9 mouse cellular contexts compared by ENCODE assay signal in genomic region chr7:3570580-3570979, GRCm38 (mm10). TPM values are rescaled to one million over a fixed set of nuclear protein-coding genes. Genes with fewer than 3 reads are reported as not detected.
A peak's percentile ranks its signal among the peaks of the same experiment; 100 is the strongest.
DNase-seq lines count a peak whose midpoint lies in the region; TF ChIP-seq lines count a peak whose summit lies in the region.
"Not testable (repeated sequence)": the region's sequence is repeated elsewhere in the genome, so short reads cannot be mapped to it uniquely, and the experiment has no call there.
"Had no signal": no experiment of that assay in that cellular context is flagged by ENCODE, and none has a peak within 500 bp of the region (broad histone marks: within the 10 kb centered on the region; RNA-seq: fewer than 3 reads in every experiment).

No protein-coding gene starts in this region.

- TF ChIP-seq CTCF in ES-Bruce4 (IDR thresholded peaks at IDR 0.05; ENCODE audit: low read depth, low read length), result not testable (repeated sequence)

- peaks cover 22% of the 10 kb centered on the region for H3K9me3 ChIP-seq in ES-Bruce4 (replicated peaks; ENCODE audit: control insufficient read depth, insufficient read depth, low read length, poor library complexity, severe bottlenecking)
- H3K9me3 ChIP-seq in ES-E14 (ENCODE audit: control insufficient read depth, insufficient read depth, low read depth, low read length), result not testable (repeated sequence)

- TF ChIP-seq EP300 in ES-Bruce4 (IDR thresholded peaks at IDR 0.05; ENCODE audit: insufficient read depth, low read depth, low read length), result 0 out of 2 replicates have a peak, but pooled peaks have one; percentile 11

- in situ Hi-C loops in ES-E14 (cut with MboI; ENCODE audit: low sequenced_read_pairs in 2 of 2, unreplicated experiment in 2 of 2), result not testable (repeated sequence)

- H3K4me3 ChIP-seq in ES-Bruce4 (ENCODE audit: low read depth, low read length); ES-E14 (ENCODE audit: insufficient read depth in 1 of 2, low read depth in 1 of 2, low read length in 2 of 2, poor library complexity in 1 of 2, severe bottlenecking in 1 of 2): not testable (repeated sequence)

- peak overlapping the region; percentile 70 for H3K27ac ChIP-seq in ES-Bruce4 (ENCODE audit: insufficient read depth, low read length)
- H3K27ac ChIP-seq in ES-E14 (ENCODE audit: insufficient read depth, low read depth, low read length, poor library complexity, severe bottlenecking), result peak overlapping the region; percentile 86

- not testable (repeated sequence) for TF ChIP-seq POLR2A in ES-Bruce4 (IDR thresholded peaks at IDR 0.05; ENCODE audit: insufficient read depth, low read length)

- H3K36me3 ChIP-seq in ES-Bruce4 (ENCODE audit: control insufficient read depth, insufficient read depth, low read length, poor library complexity, severe bottlenecking); ES-E14 (ENCODE audit: control insufficient read depth, insufficient read depth, low read length, poor library complexity, severe bottlenecking): not testable (repeated sequence)

- not testable (repeated sequence) for DNase-seq in ES-E14 (ENCODE audit: low read depth, low spot score)
- peak; percentile 98 for DNase-seq in R1 (ENCODE audit: low read depth, low spot score)
- peak; percentile 5 for DNase-seq in kidney, adult 18-20 months
- DNase-seq in yolk sac, embryonic 10.5 days (ENCODE audit: low spot score), result peak; percentile 73

- H3K9ac ChIP-seq in ES-Bruce4 (ENCODE audit: low read depth, poor library complexity, severe bottlenecking); ES-E14 (ENCODE audit: insufficient read depth, low read depth, low read length, poor library complexity, severe bottlenecking): not testable (repeated sequence)

- not testable (repeated sequence) for H3K27me3 ChIP-seq in ES-Bruce4 (ENCODE audit: control insufficient read depth, insufficient read depth, low read length, poor library complexity, severe bottlenecking)

- H3K4me1 ChIP-seq in ES-Bruce4 (ENCODE audit: control insufficient read depth, insufficient read depth, low read length), result not testable (repeated sequence)
- H3K4me1 ChIP-seq in ES-E14 (ENCODE audit: control insufficient read depth in 2 of 2, insufficient read depth in 2 of 2, low read length in 2 of 2, poor library complexity in 1 of 2), result peaks cover 0 to 17% of the 10 kb centered on the region in 2 experiments; a peak in 2 of 4 replicates

RNA-seq across cellular contexts. Expression of gene Oscar, which starts 45.4 kb away (rescaled TPM):
- 0.37 TPM in 1 of 2 replicates, not detected in the other for polyA plus RNA-seq in ES-Bruce4 (2011; ENCODE audit: insufficient read depth, insufficient read length, low read depth, missing spikeins)
- total RNA-seq in ES-E14 (2012; rRNA removed), result 0.13 and 0.26 TPM in 2 replicates
- total RNA-seq: adrenal gland, postnatal 14 days; adrenal gland, postnatal 36 days had no signal
- polyA plus RNA-seq: activated CD4-positive, CD25-positive, alpha-beta regulatory T cell, adult 4 months; embryonic facial prominence, embryonic 10.5 days had no signal

RNA-seq across cellular contexts. Expression of gene Ndufa3, which starts 46.6 kb away (rescaled TPM):
- polyA plus RNA-seq in ES-Bruce4 (2011; ENCODE audit: insufficient read depth, insufficient read length, low read depth, missing spikeins), result 266 and 305 TPM in 2 replicates
- total RNA-seq in ES-E14 (2012; rRNA removed), result 236 and 303 TPM in 2 replicates

RNA-seq across cellular contexts. Expression of gene Tfpt, which starts 59.1 kb away (rescaled TPM):
- 23.6 and 29.9 TPM in 2 replicates for polyA plus RNA-seq in ES-Bruce4 (2011; ENCODE audit: insufficient read depth, insufficient read length, low read depth, missing spikeins)
- total RNA-seq in ES-E14 (2012; rRNA removed), result 25.4 and 29.1 TPM in 2 replicates

RNA-seq across cellular contexts. Expression of gene Prpf31, which starts 59.2 kb away (rescaled TPM):
- polyA plus RNA-seq in ES-Bruce4 (2011; ENCODE audit: insufficient read depth, insufficient read length, low read depth, missing spikeins), result 67.3 and 80.1 TPM in 2 replicates
- 109 and 137 TPM in 2 replicates for total RNA-seq in ES-E14 (2012; rRNA removed)
